Mouse (Mus musculus) adrenal gland, postnatal 10 days (tissue): ENCODE measurements around the gene Cdkn2aip. TPM values are rescaled to one million over a fixed set of nuclear protein-coding genes. Genes with fewer than 3 reads are reported as not detected.

Source experiments
- total RNA-seq, 2 experiments: library from RNA; stranded (reverse); gene quantifications; 2 replicates each; pipeline ENCODE4 v1.2.3; 2021

Cdkn2aip gene
- total RNA-seq, 2 experiments from 2014 or later, result 13.4 to 14.4 TPM

Other genes with a start within 250 kb of the Cdkn2aip start
- gene Trappc11, start 180.5 kb downstream of the Cdkn2aip start, total RNA-seq, result 10 to 100 TPM; 27.9 to 31.3 TPM
- gene Rwdd4a, start 180.3 kb downstream of the Cdkn2aip start, total RNA-seq, result 10 to 100 TPM; 44.9 to 56.7 TPM
- 10 to 100 TPM; 18.4 to 23.0 TPM for gene Ing2, start 38.4 kb downstream of the Cdkn2aip start, total RNA-seq
- gene Cldn24, start 108.2 kb upstream of the Cdkn2aip start, total RNA-seq, result not detected
- under 1 TPM; 0.39 to 0.54 TPM for gene Cldn22, start 110.5 kb upstream of the Cdkn2aip start, total RNA-seq